Mouse (Mus musculus) neural tube, embryonic 11.5 days (tissue): ENCODE data around the gene Celf2. TPM values are rescaled to one million over a fixed set of nuclear protein-coding genes. Genes with fewer than 3 reads are reported as not detected.

Source experiments
- ATAC-seq: fragments of 200-750 bp; cut with Nextera tagmentation; 2 replicates; pipeline ENCODE4 v1.8.0; 2017; ENCODE audit warnings: moderate number of reproducible peaks, mild to moderate bottlenecking, moderate TSS enrichment, moderate library complexity; ENCODE audit not compliant: insufficient read depth, low FRiP score, low TSS enrichment
- DNase-seq: peaks from one replicate; pipeline ENCODE4 v3.0.0-alpha.2; 2015; ENCODE audit warnings: low spot score
- H3K27ac ChIP-seq: fragments of 300-500 bp; sonication (generic); 2 replicates; pipeline ENCODE4 v1.5.1; 2014; ENCODE audit warnings: low read depth, mild to moderate bottlenecking, low read length
- H3K27me3 ChIP-seq: fragments of 300-500 bp; sonication (generic); 2 replicates; pipeline ENCODE4 v1.6.1; 2014; ENCODE audit warnings: mild to moderate bottlenecking, low read length, mixed read lengths; ENCODE audit not compliant: control insufficient read depth, insufficient read depth
- H3K36me3 ChIP-seq: fragments of 300-500 bp; sonication (generic); 2 replicates; pipeline ENCODE4 v1.6.1; 2014; ENCODE audit warnings: mild to moderate bottlenecking, low read length, moderate library complexity, mixed read lengths; ENCODE audit not compliant: control insufficient read depth, insufficient read depth
- H3K4me1 ChIP-seq: fragments of 300-500 bp; sonication (generic); 2 replicates; pipeline ENCODE4 v1.6.1; 2014; ENCODE audit warnings: low read length, mixed read lengths; ENCODE audit not compliant: control insufficient read depth, insufficient read depth
- H3K4me2 ChIP-seq: fragments of 300-500 bp; sonication (generic); 2 replicates; pipeline ENCODE4 v1.6.1; 2014; ENCODE audit warnings: low read depth, mild to moderate bottlenecking, moderate library complexity
- H3K4me3 ChIP-seq: fragments of 300-500 bp; sonication (generic); 2 replicates; pipeline ENCODE4 v1.5.1; 2014; ENCODE audit warnings: low read depth, low read length
- H3K9ac ChIP-seq: fragments of 300-500 bp; sonication (generic); 2 replicates; pipeline ENCODE4 v1.6.1; 2014; ENCODE audit warnings: mild to moderate bottlenecking, low read length
- H3K9me3 ChIP-seq: fragments of 300-500 bp; sonication (generic); 2 replicates; pipeline ENCODE4 v1.6.1; 2016; ENCODE audit warnings: low read length; ENCODE audit not compliant: control insufficient read depth
- WGBS: fragments of 180-500 bp; shearing (Covaris S2); extraction: QIAGEN DNeasy Blood & Tissue Kit; methylation state at CpG from one replicate; pipeline ENCODE4 v1.1.7; 2014; 5-methylcytosine and 5-hydroxymethylcytosine counted together
- polyA plus RNA-seq: library from polyadenylated mRNA; unstranded; fragments of >200 nt; fragmentation: Nextera tagmentation; extraction: Ambion mirVana; gene quantifications from 2 replicates; pipeline ENCODE4 v1.2.1, GENCODE M21; 2014

Celf2 gene
- polyA plus RNA-seq, 1 experiment from 2014 or later, result 70.3 TPM

GRCm38 (mm10) chr2:7040940-7041339 is 468.4 kb downstream of the Celf2 start:
- DNase-seq (no peak), ATAC-seq (no peak)
- H3K36me3 ChIP-seq, result no peaks in the 10 kb centered on the region
- H3K27me3 ChIP-seq, result no peaks in the 10 kb centered on the region
- H3K4me2 ChIP-seq, result no peak overlapping the region
- no peaks in the 10 kb centered on the region for H3K9me3 ChIP-seq
- H3K9ac ChIP-seq, result no peak overlapping the region
- no peaks in the 10 kb centered on the region for H3K4me1 ChIP-seq
- 94% methylated on average over 1 of the region's 1 CpGs for WGBS
- no peak overlapping the region for H3K27ac ChIP-seq
- no peak overlapping the region for H3K4me3 ChIP-seq

GRCm38 (mm10) chr2:7038991-7039390 is 470.4 kb downstream of the Celf2 start:
- ATAC-seq (no peak), DNase-seq (no peak)
- WGBS, result 96% methylated on average over 4 of the region's 4 CpGs

GRCm38 (mm10) chr2:7031389-7031788 is 478.0 kb downstream of the Celf2 start:
- no peak overlapping the region for H3K27ac ChIP-seq
- 96% methylated on average over 1 of the region's 1 CpGs for WGBS
- no peaks in the 10 kb centered on the region for H3K27me3 ChIP-seq
- no peaks in the 10 kb centered on the region for H3K36me3 ChIP-seq
- DNase-seq (no peak), ATAC-seq (no peak)
- no peak overlapping the region for H3K9ac ChIP-seq
- no peak overlapping the region for H3K4me2 ChIP-seq
- no peak overlapping the region for H3K4me3 ChIP-seq
- H3K9me3 ChIP-seq, result no peaks in the 10 kb centered on the region
- H3K4me1 ChIP-seq, result no peaks in the 10 kb centered on the region

More at GRCm38 (mm10) chr2:7038991-7039390, 470.4 kb downstream of the Celf2 start:
- Histone ChIP-seq H3K4me1 (no peaks in the 10 kb centered on the region), H3K36me3 (no peaks in the 10 kb centered on the region), H3K4me3 (no peak overlapping the region), H3K4me2 (no peak overlapping the region), H3K27ac (no peak overlapping the region), H3K9ac (no peak overlapping the region), H3K9me3 (no peaks in the 10 kb centered on the region), H3K27me3 (no peaks in the 10 kb centered on the region)

DNA sequence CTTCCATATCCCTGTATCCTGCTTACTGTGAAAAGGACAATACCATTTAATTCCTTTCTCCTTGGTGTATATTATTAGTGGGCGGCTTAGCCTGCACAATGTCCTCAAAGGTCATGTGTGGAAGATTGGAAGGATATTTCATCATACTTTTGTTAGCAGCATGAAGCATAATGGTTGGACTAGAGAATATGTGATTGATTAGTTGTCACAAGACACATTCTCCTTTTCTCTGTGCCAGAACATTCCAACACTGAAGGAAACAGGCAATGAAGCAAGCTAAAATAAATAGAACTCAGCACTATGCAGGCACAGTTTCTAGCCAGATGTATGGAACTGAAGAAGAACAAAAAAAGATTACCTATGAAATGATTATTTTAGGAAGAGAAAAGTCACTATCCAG is 482.6 kb downstream of the Celf2 start:
- Histone ChIP-seq H3K9me3 (no peaks in the 10 kb centered on the region), H3K4me3 (no peak overlapping the region), H3K36me3 (no peaks in the 10 kb centered on the region), H3K9ac (no peak overlapping the region), H3K27me3 (no peaks in the 10 kb centered on the region), H3K4me2 (no peak overlapping the region), H3K4me1 (no peaks in the 10 kb centered on the region), H3K27ac (no peak overlapping the region)
- 76% methylated on average over 1 of the region's 1 CpGs for WGBS
- ATAC-seq, result no peak
- no peak for DNase-seq

- Histone ChIP-seq H3K9me3 (no peaks in the 10 kb centered on the region), H3K9ac (no peak overlapping the region), H3K4me2 (no peak overlapping the region), H3K4me3 (no peak overlapping the region), H3K4me1 (no peaks in the 10 kb centered on the region), H3K27ac (no peak overlapping the region), H3K27me3 (no peaks in the 10 kb centered on the region), H3K36me3 (no peaks in the 10 kb centered on the region)
- WGBS, result 79% methylated on average over 5 of the region's 5 CpGs
- no peak for DNase-seq
- no peak for ATAC-seq
Measured at GRCm38 (mm10) chr2:7025594-7025993, 483.8 kb downstream of the Celf2 start.

DNA sequence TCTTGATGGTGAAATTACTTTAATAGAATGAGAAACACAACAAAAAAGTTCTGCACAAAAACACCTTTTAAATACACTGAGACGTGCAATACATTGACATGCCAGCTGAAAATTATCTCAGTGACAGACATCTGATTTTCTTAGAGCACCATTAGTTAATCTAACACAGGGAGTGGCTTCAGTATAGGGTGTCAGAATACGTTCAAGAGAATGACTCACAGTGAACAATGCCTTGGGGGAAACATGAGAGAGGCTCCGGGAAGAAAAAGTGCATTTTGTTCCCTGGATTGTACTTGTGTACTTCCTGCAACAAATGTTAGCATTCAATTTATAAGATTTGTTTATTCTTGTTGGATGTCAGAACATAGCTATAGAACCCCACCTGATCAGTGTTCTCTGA is 487.2 kb downstream of the Celf2 start:
- Histone ChIP-seq H3K27ac (no peak overlapping the region), H3K36me3 (no peaks in the 10 kb centered on the region), H3K9me3 (no peaks in the 10 kb centered on the region), H3K4me3 (no peak overlapping the region), H3K4me1 (no peaks in the 10 kb centered on the region), H3K9ac (no peak overlapping the region), H3K27me3 (no peaks in the 10 kb centered on the region), H3K4me2 (no peak overlapping the region)
- WGBS, result 72% methylated on average over 3 of the region's 3 CpGs
- ATAC-seq (no peak), DNase-seq (no peak)

- Histone ChIP-seq H3K27ac (no peak overlapping the region), H3K36me3 (no peaks in the 10 kb centered on the region), H3K9ac (no peak overlapping the region), H3K4me2 (no peak overlapping the region), H3K9me3 (no peaks in the 10 kb centered on the region), H3K4me3 (no peak overlapping the region), H3K4me1 (no peaks in the 10 kb centered on the region), H3K27me3 (no peaks in the 10 kb centered on the region)
- no peak for DNase-seq
- no peak for ATAC-seq
- WGBS, result 88% methylated on average over 6 of the region's 6 CpGs
Measured at GRCm38 (mm10) chr2:7017384-7018113, 491.8 kb downstream of the Celf2 start.

DNA sequence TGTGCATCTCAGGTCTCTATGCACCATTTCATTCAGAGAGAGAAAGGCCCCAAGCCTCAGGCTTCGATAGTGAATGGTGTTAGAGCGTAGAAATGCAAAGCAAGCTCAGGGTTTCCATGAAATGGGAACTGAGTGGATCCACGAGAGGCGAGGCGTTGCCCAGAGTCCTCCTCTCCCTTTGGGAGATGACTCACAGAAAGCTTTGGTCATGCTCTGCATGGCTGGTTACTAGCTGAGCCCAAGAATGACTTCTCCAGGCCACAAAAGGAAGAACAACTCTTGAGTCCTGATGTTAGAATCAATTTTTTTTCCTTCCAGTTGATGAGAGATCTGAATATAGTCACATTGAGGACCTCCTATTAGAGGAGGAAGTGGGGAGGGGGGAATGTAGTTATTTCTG is 496.2 kb downstream of the Celf2 start:
- no peak for ATAC-seq
- no peaks in the 10 kb centered on the region for H3K4me1 ChIP-seq
- H3K27ac ChIP-seq, result no peak overlapping the region
- no peak overlapping the region for H3K4me2 ChIP-seq
- H3K9ac ChIP-seq, result no peak overlapping the region
- no peak for DNase-seq
- H3K27me3 ChIP-seq, result no peaks in the 10 kb centered on the region
- no peaks in the 10 kb centered on the region for H3K36me3 ChIP-seq
- no peaks in the 10 kb centered on the region for H3K9me3 ChIP-seq
- H3K4me3 ChIP-seq, result no peak overlapping the region
- 89% methylated on average over 5 of the region's 5 CpGs for WGBS

GRCm38 (mm10) chr2:7006816-7007215 is 502.5 kb downstream of the Celf2 start:
- 94% methylated on average over 3 of the region's 3 CpGs for WGBS
- ATAC-seq, result no peak
- Histone ChIP-seq H3K4me3 (no peak overlapping the region), H3K9me3 (no peaks in the 10 kb centered on the region), H3K9ac (no peak overlapping the region), H3K4me1 (no peaks in the 10 kb centered on the region), H3K36me3 (no peaks in the 10 kb centered on the region), H3K4me2 (no peak overlapping the region), H3K27me3 (no peaks in the 10 kb centered on the region), H3K27ac (no peak overlapping the region)
- no peak for DNase-seq
